Mouse (Mus musculus) forebrain, embryonic 13.5 days (tissue): Measurements from ENCODE around the gene Kif27. TPM values are rescaled to one million over a fixed set of nuclear protein-coding genes. Genes with fewer than 3 reads are reported as not detected.
A peak's percentile ranks its signal among the peaks of the same experiment; 100 is the strongest.

Experiments
- ATAC-seq: fragments of 200-750 bp; cut with Nextera tagmentation; 2 replicates; pipeline ENCODE4 v1.8.0; 2017
- H3K27ac ChIP-seq: fragments of 300-500 bp; sonication (generic); 2 replicates; pipeline ENCODE4 v1.5.1; 2015; ENCODE audit warnings: inconsistent platforms, mild to moderate bottlenecking, moderate library complexity
- H3K27me3 ChIP-seq: fragments of 300-500 bp; sonication (generic); 2 replicates; pipeline ENCODE4 v1.6.1; 2015; ENCODE audit warnings: mild to moderate bottlenecking, inconsistent platforms
- H3K36me3 ChIP-seq: fragments of 300-500 bp; sonication (generic); 2 replicates; pipeline ENCODE4 v1.6.1; 2015; ENCODE audit warnings: mild to moderate bottlenecking, inconsistent platforms; ENCODE audit not compliant: poor library complexity, severe bottlenecking
- H3K4me1 ChIP-seq: fragments of 300-500 bp; sonication (generic); 2 replicates; pipeline ENCODE4 v1.6.1; 2015; ENCODE audit warnings: inconsistent platforms
- H3K4me2 ChIP-seq: fragments of 300-500 bp; sonication (generic); 2 replicates; pipeline ENCODE4 v1.6.1; 2015; ENCODE audit warnings: inconsistent platforms, mild to moderate bottlenecking, moderate library complexity
- H3K4me3 ChIP-seq: fragments of 300-500 bp; sonication (generic); 2 replicates; pipeline ENCODE4 v1.5.1; 2015; ENCODE audit warnings: mild to moderate bottlenecking, inconsistent platforms
- H3K9ac ChIP-seq: fragments of 300-500 bp; sonication (generic); 2 replicates; pipeline ENCODE4 v1.6.1; 2015; ENCODE audit warnings: mild to moderate bottlenecking, inconsistent platforms
- H3K9me3 ChIP-seq: fragments of 300-500 bp; sonication (generic); replicated peaks from 2 replicates; pipeline ENCODE4 v1.6.1; 2016; ENCODE audit warnings: inconsistent platforms
- WGBS: fragments of 180-500 bp; shearing (Covaris S2); methylation state at CpG from one replicate; pipeline ENCODE4 v1.1.7; 2015; 5-methylcytosine and 5-hydroxymethylcytosine counted together
- microRNA counts: library from miRNA; unstranded; fragments of <30 nt; microRNA quantifications from one replicate; lab custom pipeline; 2016
- microRNA-seq: library from miRNA; unstranded; fragments of <30 nt; microRNA quantifications from one replicate; pipeline ENCODE4, GENCODE M21; 2016
- polyA plus RNA-seq: library from polyadenylated mRNA; unstranded; fragments of >200 nt; fragmentation: Nextera tagmentation; extraction: Ambion mirVana; gene quantifications from 2 replicates; pipeline ENCODE4 v1.2.1, GENCODE M21; 2015

Gene Kif27
- polyA plus RNA-seq, 1 experiment from 2014 or later, result 1.6 TPM

DNA sequence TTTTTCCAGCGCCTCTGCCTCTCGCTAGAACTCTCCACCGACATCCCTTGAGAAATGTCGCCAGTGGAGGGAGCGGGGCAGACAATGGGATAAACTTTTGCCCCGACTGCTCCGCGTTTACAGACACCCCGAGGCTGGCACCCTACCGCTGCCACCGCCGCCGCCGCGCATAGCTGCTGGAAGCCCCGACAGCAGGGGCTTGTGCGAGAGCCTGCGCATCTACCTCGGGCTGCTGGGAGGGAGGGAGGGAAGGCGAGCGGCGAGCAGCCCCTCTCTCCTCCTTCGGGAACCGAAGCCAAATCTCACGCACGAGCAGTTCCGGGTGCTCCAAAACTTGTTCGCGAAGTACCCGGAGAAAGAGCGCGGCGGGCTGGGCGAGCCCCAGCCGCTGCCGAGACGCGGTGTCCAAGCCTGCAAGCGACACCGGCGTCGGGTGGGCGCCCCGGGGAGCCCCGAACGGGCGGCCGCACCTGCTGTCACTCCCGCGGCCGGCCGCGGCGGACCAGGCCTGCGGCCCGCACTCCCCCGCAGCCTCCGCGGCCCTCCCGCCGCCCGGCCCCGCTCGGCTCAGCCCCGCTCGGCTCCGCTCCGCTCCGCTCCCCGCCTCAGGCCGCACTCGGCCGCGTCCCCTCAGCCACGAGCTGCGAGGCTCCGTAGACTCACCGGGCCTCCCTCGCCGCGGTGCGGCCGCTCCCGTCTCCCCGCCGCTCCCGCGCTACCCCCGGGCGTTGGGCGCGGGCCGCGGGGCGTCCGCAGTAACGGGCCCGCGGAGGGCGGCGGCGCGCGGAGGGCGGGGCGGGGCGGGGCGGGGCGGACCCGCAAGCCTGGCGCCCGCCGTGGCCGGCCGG is 85.3 kb downstream of the Kif27 start:
- ATAC-seq, result peak; percentile 75
- H3K9ac ChIP-seq, result peak overlapping the region; percentile 91
- H3K4me2 ChIP-seq, result peak overlapping the region; percentile 76
- H3K36me3 ChIP-seq, result no peaks in the 10 kb centered on the region
- H3K9me3 ChIP-seq, result no peaks in the 10 kb centered on the region
- H3K4me1 ChIP-seq, result peaks cover 22% of the 10 kb centered on the region
- peak overlapping the region; percentile 89 for H3K27ac ChIP-seq
- under 1% methylated on average over 65 of the region's 115 CpGs for WGBS
- peak overlapping the region; percentile 84 for H3K4me3 ChIP-seq
- no peaks in the 10 kb centered on the region for H3K27me3 ChIP-seq

DNA sequence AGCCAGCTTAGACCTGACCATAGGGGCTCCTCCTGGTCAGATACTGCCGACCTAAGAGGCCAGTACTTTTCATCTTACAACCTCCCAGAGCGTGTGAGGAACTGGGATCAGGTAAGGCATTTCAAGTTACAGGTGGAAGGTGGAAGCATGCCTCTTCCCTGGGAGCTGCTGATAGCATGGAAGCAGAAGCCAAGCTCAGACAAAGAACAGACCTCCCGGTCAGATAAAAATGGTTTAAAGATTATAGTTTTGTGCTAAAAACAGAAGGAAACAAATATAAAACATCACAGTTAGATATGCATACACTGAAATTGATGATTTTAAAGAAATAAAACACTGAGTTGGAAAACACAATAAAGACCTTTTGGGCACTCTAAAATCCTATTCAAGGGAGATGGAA is 92.1 kb downstream of the Kif27 start:
- ATAC-seq, result no peak
- Histone ChIP-seq H3K36me3 (peaks cover 11% of the 10 kb centered on the region), H3K4me1 (no peaks in the 10 kb centered on the region; the same call in 1 of the 2 replicates), H3K4me2 (no peak overlapping the region), H3K9me3 (no peaks in the 10 kb centered on the region), H3K4me3 (no peak overlapping the region), H3K9ac (no peak overlapping the region), H3K27me3 (no peaks in the 10 kb centered on the region), H3K27ac (no peak overlapping the region)
- 86% methylated on average over 3 of the region's 3 CpGs for WGBS

DNA sequence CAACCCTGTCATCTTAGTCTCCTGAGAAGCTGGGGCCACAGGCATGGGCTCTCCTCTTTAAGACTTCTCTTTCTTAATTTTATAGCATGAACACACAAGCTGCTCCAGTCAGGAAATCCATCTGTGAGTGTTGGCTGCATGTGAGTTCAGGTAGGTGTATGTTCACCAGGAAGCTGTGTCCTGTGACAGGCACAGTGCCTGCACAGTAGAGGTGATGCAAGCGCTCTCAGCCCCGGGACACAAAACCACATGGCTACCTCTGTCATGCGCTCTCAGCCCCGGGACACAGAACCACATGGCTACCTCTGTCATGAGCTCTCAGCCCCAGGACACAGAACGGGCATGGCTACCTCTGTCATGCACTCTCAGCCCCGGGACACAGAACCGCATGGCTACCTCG is 95.4 kb downstream of the Kif27 start:
- WGBS, result 82% methylated on average over 8 of the region's 8 CpGs
- no peak overlapping the region for H3K27ac ChIP-seq
- no peak overlapping the region for H3K4me3 ChIP-seq

GRCm38 (mm10) chr13:58261674-58262073 is 97.2 kb downstream of the Kif27 start:
- Histone ChIP-seq H3K4me1 (no peaks in the 10 kb centered on the region), H3K36me3 (peaks cover 37% of the 10 kb centered on the region), H3K9ac (no peak overlapping the region), H3K27ac (no peak overlapping the region), H3K9me3 (no peaks in the 10 kb centered on the region), H3K4me3 (no peak overlapping the region), H3K27me3 (no peaks in the 10 kb centered on the region), H3K4me2 (no peak overlapping the region)
- WGBS, result 85% methylated on average over 4 of the region's 4 CpGs
- no peak for ATAC-seq

More for the DNA sequence above, 95.4 kb downstream of the Kif27 start:
- no peaks in the 10 kb centered on the region for H3K4me1 ChIP-seq
- no peaks in the 10 kb centered on the region for H3K27me3 ChIP-seq
- no peak overlapping the region for H3K9ac ChIP-seq
- no peak overlapping the region for H3K4me2 ChIP-seq
- peaks cover 23% of the 10 kb centered on the region for H3K36me3 ChIP-seq
- no peaks in the 10 kb centered on the region for H3K9me3 ChIP-seq
- ATAC-seq, result no peak

DNA sequence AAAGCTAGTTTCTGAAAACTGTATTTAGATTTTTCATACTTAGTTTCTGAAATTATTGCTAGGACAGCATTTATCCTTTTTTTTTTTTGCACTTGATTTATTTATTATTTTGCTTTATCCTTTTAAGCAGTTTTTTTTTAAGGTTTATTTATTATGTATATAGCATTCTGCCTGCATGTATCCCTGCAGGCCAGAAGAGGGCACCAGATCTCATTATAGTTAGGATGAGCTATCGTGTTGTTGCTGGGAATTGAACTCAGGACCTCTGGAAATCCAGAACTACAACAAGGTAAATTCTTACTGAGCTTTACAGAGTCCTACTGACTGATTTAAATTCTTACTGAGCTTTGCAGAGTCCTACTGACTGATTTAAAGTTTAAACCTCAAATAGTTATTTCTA is 105.7 kb downstream of the Kif27 start:
- H3K27me3 ChIP-seq, result no peaks in the 10 kb centered on the region
- 89% methylated on average over 1 of the region's 1 CpGs for WGBS
- no peak overlapping the region for H3K9ac ChIP-seq
- H3K4me3 ChIP-seq, result no peak overlapping the region
- no peaks in the 10 kb centered on the region for H3K4me1 ChIP-seq
- peaks cover 51% of the 10 kb centered on the region for H3K36me3 ChIP-seq
- H3K9me3 ChIP-seq, result no peaks in the 10 kb centered on the region
- H3K27ac ChIP-seq, result no peak overlapping the region
- no peak for ATAC-seq
- no peak overlapping the region for H3K4me2 ChIP-seq

GRCm38 (mm10) chr13:58248957-58249356 is 110.0 kb downstream of the Kif27 start:
- peaks cover 45% of the 10 kb centered on the region for H3K36me3 ChIP-seq
- no peak overlapping the region for H3K4me3 ChIP-seq
- H3K4me2 ChIP-seq, result no peak overlapping the region
- H3K9ac ChIP-seq, result no peak overlapping the region
- no peak overlapping the region for H3K27ac ChIP-seq
- H3K4me1 ChIP-seq, result no peaks in the 10 kb centered on the region
- H3K27me3 ChIP-seq, result no peaks in the 10 kb centered on the region
- no peaks in the 10 kb centered on the region for H3K9me3 ChIP-seq
- 95% methylated on average over 5 of the region's 5 CpGs for WGBS
- no peak for ATAC-seq

MicroRNAs encoded within 50 kb of the gene (microRNA counts, 519-probe panel; counts per million panel counts)
- microRNA mmu-miR-7a (lab: Ali Mortazavi, UCI), result 4,602 counts per million, percentile 86 among the panel's probes with 10 or more counts

Small RNA genes within 50 kb of the gene (microRNA-seq; reads per million reads assigned to microRNA genes)
- gene Mir6369 (not detected), gene Mir7-1 (612 reads per million, percentile 73 among the genes with 10 or more reads in this experiment)

Other genes with a start within 250 kb of the Kif27 start
- 5.6 and 6.7 TPM in 2 replicates for gene Klhl3, start 245.5 kb downstream of the Kif27 start, polyA plus RNA-seq
- 73.6 and 81.0 TPM in 2 replicates for gene Hnrnpa0, start 230.6 kb downstream of the Kif27 start, polyA plus RNA-seq
- gene Idnk, start 201.5 kb downstream of the Kif27 start, polyA plus RNA-seq, result 66.5 and 73.2 TPM in 2 replicates
- 123 TPM in 2 replicates for gene Ubqln1, start 143.5 kb downstream of the Kif27 start, polyA plus RNA-seq
- gene Gkap1, start 83.4 kb downstream of the Kif27 start, polyA plus RNA-seq, result 32.0 and 34.6 TPM in 2 replicates
- 24.4 and 26.3 TPM in 2 replicates for gene 2210016F16Rik, start 26.1 kb upstream of the Kif27 start, polyA plus RNA-seq
- 28.0 and 28.4 TPM in 2 replicates for gene Rmi1, start 43.1 kb upstream of the Kif27 start, polyA plus RNA-seq
- gene Hnrnpk, start 44.2 kb upstream of the Kif27 start, polyA plus RNA-seq, result 2,271 and 2,276 TPM in 2 replicates